Mouse (Mus musculus) erythroblast, embryonic 14.5 days (primary cell): ENCODE measurements at regions not wholly inside any gene's neighbourhood (a gene's known extent, or its start where the extent isn't known, plus 50 kb on each side); places are given as distances from the start of the nearest gene placed in this dataset.

Source experiments
- GATA1 ChIP-seq: IDR thresholded peaks from 2 replicates; pipeline ENCODE4 v1.6.1; 2012; ENCODE audit warnings: low read length, inconsistent platforms, mixed read lengths
- TAL1 ChIP-seq: IDR thresholded peaks from 3 replicates; pipeline ENCODE4 v1.6.1; 2012; ENCODE audit warnings: low read length, inconsistent platforms, mixed read lengths

DNA sequence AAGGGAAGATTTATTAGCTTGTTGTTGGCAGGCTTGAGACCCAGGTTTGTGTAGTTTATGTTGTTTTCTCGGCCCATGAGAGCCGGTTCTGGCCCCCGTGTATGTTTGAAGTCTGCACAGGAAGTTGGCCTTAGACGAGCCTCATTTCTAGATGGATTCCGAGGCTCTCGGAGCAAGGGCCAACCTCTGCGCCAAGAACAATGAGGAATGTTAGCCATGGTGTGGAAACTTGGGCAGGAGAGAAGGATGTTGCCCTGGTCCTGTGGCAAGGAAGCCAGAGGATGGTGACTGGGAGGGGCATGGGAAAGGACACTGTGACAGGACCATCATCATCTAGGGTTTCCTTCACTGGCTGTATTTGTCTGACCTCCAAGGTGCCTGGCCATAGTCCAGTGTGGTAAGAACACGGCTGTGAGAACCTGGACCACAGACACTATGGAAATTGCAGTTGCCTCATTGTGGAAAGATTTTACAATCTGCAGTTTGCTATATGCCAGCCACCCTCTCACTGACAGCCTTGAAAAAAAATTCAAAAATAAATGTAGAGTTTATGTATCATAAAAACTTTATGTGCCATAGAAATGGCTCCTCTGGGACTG lies 198.9 kb upstream of the Pik3r1 start:
- TF ChIP-seq TAL1 (no peak), GATA1 (no peak)
